Mouse (Mus musculus) MEL (cell line): ENCODE results near the gene Med27. TPM values are rescaled to one million over a fixed set of nuclear protein-coding genes. Genes with fewer than 3 reads are reported as not detected.

Experiments
- DNase-seq: peaks from one replicate; pipeline ENCODE4 v3.0.0; 2011; ENCODE audit warnings: low read depth, low spot score
- H3K27ac ChIP-seq: 2 replicates; pipeline ENCODE4 v1.5.1; 2012; ENCODE audit warnings: low read depth, mild to moderate bottlenecking, control low read depth, low read length, moderate library complexity; ENCODE audit not compliant: control insufficient read depth
- H3K27me3 ChIP-seq, 2 experiments: fragments of 150-350 bp in 1 of 2; sonication (generic) in 1 of 2; 2 replicates each; pipeline ENCODE4 v1.6.1; 2012; ENCODE audit warnings: low read length in 2 of 2, mild to moderate bottlenecking in 2 of 2, improper control_type of control experiment in 1 of 2, moderate library complexity in 1 of 2; ENCODE audit not compliant: insufficient read depth in 2 of 2, control insufficient read depth in 1 of 2
- H3K36me3 ChIP-seq, 2 experiments: 2 replicates each; pipeline ENCODE4 v1.6.1; 2012 to 2014; ENCODE audit warnings: low read length in 2 of 2, improper control_type of control experiment in 1 of 2, inconsistent platforms in 1 of 2, mild to moderate bottlenecking in 1 of 2; ENCODE audit not compliant: insufficient read depth in 2 of 2, control insufficient read depth in 1 of 2
- H3K4me1 ChIP-seq, 2 experiments: fragments of 150-350 bp in 1 of 2; sonication (generic) in 1 of 2; 2 replicates each; pipeline ENCODE4 v1.6.1; 2012; ENCODE audit warnings: low read length in 2 of 2, improper control_type of control experiment in 1 of 2, mild to moderate bottlenecking in 1 of 2; ENCODE audit not compliant: insufficient read depth in 2 of 2, control insufficient read depth in 1 of 2
- H3K4me3 ChIP-seq, 2 experiments: fragments of 150-350 bp in 1 of 2; sonication (generic) in 1 of 2; 2 replicates each; pipeline ENCODE4 v1.5.1; 2012; ENCODE audit warnings: low read depth in 2 of 2, low read length in 2 of 2, mild to moderate bottlenecking in 2 of 2, moderate library complexity in 2 of 2, control low read depth in 1 of 2, improper control_type of control experiment in 1 of 2; ENCODE audit not compliant: control insufficient read depth in 1 of 2, insufficient read depth in 1 of 2
- H3K79me2 ChIP-seq: 2 replicates; pipeline ENCODE4 v1.6.1; 2012; ENCODE audit warnings: mild to moderate bottlenecking, low read length, moderate library complexity; ENCODE audit not compliant: control insufficient read depth, poor library complexity, insufficient read depth
- H3K9ac ChIP-seq: 2 replicates; pipeline ENCODE4 v1.6.1; 2012; ENCODE audit warnings: low read depth, mild to moderate bottlenecking, control low read depth, low read length, moderate library complexity; ENCODE audit not compliant: control insufficient read depth, poor library complexity, severe bottlenecking
- H3K9me3 ChIP-seq: fragments of 150-350 bp; sonication (generic); replicated peaks from 2 replicates; pipeline ENCODE4 v1.6.1; 2012; ENCODE audit warnings: mild to moderate bottlenecking, low read length, improper control_type of control experiment, moderate library complexity; ENCODE audit not compliant: insufficient read depth
- BHLHE40 ChIP-seq: IDR thresholded peaks from 2 replicates; pipeline ENCODE4 v1.6.1; 2012; ENCODE audit warnings: low read depth, mild to moderate bottlenecking, inconsistent platforms, low read length, improper control_type of control experiment, borderline replicate concordance
- E2F4 ChIP-seq: IDR thresholded peaks from 2 replicates; pipeline ENCODE4 v1.6.1; 2011; ENCODE audit warnings: low read depth, low read length, improper control_type of control experiment, borderline replicate concordance
- ELF1 ChIP-seq: IDR thresholded peaks from 2 replicates; pipeline ENCODE4 v1.6.1; 2014; ENCODE audit warnings: low read depth, mild to moderate bottlenecking, inconsistent platforms, low read length, improper control_type of control experiment, moderate library complexity
- EP300 ChIP-seq, 2 experiments: IDR thresholded peaks; 2 replicates each; pipeline ENCODE4 v1.6.1; 2011; ENCODE audit warnings: improper control_type of control experiment in 2 of 2, low read length in 2 of 2, low read depth in 1 of 2, mild to moderate bottlenecking in 1 of 2
- ETS1 ChIP-seq: IDR thresholded peaks from 2 replicates; pipeline ENCODE4 v1.6.1; 2012; ENCODE audit warnings: low read depth, mild to moderate bottlenecking, inconsistent platforms, low read length, improper control_type of control experiment, moderate library complexity
- GABPA ChIP-seq: IDR thresholded peaks from 2 replicates; pipeline ENCODE4 v1.6.1; 2012; ENCODE audit warnings: low read depth, mild to moderate bottlenecking, inconsistent platforms, low read length, improper control_type of control experiment, moderate library complexity
- GATA1 ChIP-seq: IDR thresholded peaks from 2 replicates; pipeline ENCODE4 v1.6.1; 2011; ENCODE audit warnings: low read depth, low read length, improper control_type of control experiment
- HCFC1 ChIP-seq: IDR thresholded peaks from 2 replicates; pipeline ENCODE4 v1.6.1; 2012; ENCODE audit warnings: low read depth, mild to moderate bottlenecking, inconsistent platforms, low read length, improper control_type of control experiment, moderate library complexity
- JUND ChIP-seq: IDR thresholded peaks from 2 replicates; pipeline ENCODE4 v1.6.1; 2011; ENCODE audit warnings: low read depth, mild to moderate bottlenecking, improper control_type of control experiment, low read length
- MAFK ChIP-seq: IDR thresholded peaks from 2 replicates; pipeline ENCODE4 v1.6.1; 2011; ENCODE audit warnings: low read depth, mild to moderate bottlenecking, low read length, improper control_type of control experiment, borderline replicate concordance
- MAX ChIP-seq: IDR thresholded peaks from 2 replicates; pipeline ENCODE4 v1.6.1; 2011; ENCODE audit warnings: low read length, improper control_type of control experiment
- MYB ChIP-seq: IDR thresholded peaks from 2 replicates; pipeline ENCODE4 v1.6.1; 2011; ENCODE audit warnings: mild to moderate bottlenecking, low read depth, low read length, improper control_type of control experiment
- MYC ChIP-seq: IDR thresholded peaks from 2 replicates; pipeline ENCODE4 v1.6.1; 2011; ENCODE audit warnings: low read depth, mild to moderate bottlenecking, low read length, improper control_type of control experiment, moderate library complexity
- NELFE ChIP-seq: IDR thresholded peaks from 2 replicates; pipeline ENCODE4 v1.6.1; 2011; ENCODE audit warnings: low read depth, low read length, improper control_type of control experiment
- POLR2AphosphoS2 ChIP-seq: IDR thresholded peaks from 2 replicates; pipeline ENCODE4 v1.6.1; 2011; ENCODE audit warnings: low read length, improper control_type of control experiment
- POLR2AphosphoS5 ChIP-seq: IDR thresholded peaks from 2 replicates; pipeline ENCODE4 v1.6.1; 2012; ENCODE audit warnings: low read depth, borderline replicate concordance, mild to moderate bottlenecking, inconsistent platforms, low read length, moderate library complexity, mixed read lengths
- RCOR1 ChIP-seq: IDR thresholded peaks from 2 replicates; pipeline ENCODE4 v1.6.1; 2012; ENCODE audit warnings: low read depth, mild to moderate bottlenecking, inconsistent platforms, low read length, improper control_type of control experiment
- SIN3A ChIP-seq: IDR thresholded peaks from 2 replicates; pipeline ENCODE4 v1.6.1; 2012; ENCODE audit warnings: low read length, improper control_type of control experiment, inconsistent platforms
- SMC3 ChIP-seq: IDR thresholded peaks from 2 replicates; pipeline ENCODE4 v1.6.1; 2011; ENCODE audit warnings: low read depth, low read length, improper control_type of control experiment
- TAL1 ChIP-seq: IDR thresholded peaks from 2 replicates; pipeline ENCODE4 v1.6.1; 2012; ENCODE audit warnings: mild to moderate bottlenecking, inconsistent platforms, low read length, moderate library complexity, mixed read lengths
- TBP ChIP-seq: IDR thresholded peaks from 2 replicates; pipeline ENCODE4 v1.8.0; 2011; ENCODE audit warnings: low read depth, low read length, improper control_type of control experiment
- TCF12 ChIP-seq: IDR thresholded peaks from 2 replicates; pipeline ENCODE4 v1.6.1; 2014; ENCODE audit warnings: low read depth, mild to moderate bottlenecking, inconsistent platforms, low read length, improper control_type of control experiment, moderate library complexity
- USF1 ChIP-seq: IDR thresholded peaks from 2 replicates; pipeline ENCODE4 v1.6.1; 2014; ENCODE audit warnings: low read depth, mild to moderate bottlenecking, inconsistent platforms, low read length, improper control_type of control experiment, moderate library complexity
- ZC3H11A ChIP-seq: IDR thresholded peaks from 2 replicates; pipeline ENCODE4 v1.6.1; 2012; ENCODE audit warnings: low read depth, mild to moderate bottlenecking, inconsistent platforms, low read length, improper control_type of control experiment
- ZKSCAN1 ChIP-seq: IDR thresholded peaks from 2 replicates; pipeline ENCODE4 v1.6.1; 2012; ENCODE audit warnings: low read depth, mild to moderate bottlenecking, inconsistent platforms, low read length, improper control_type of control experiment, moderate library complexity
- polyA plus RNA-seq, 2 experiments: library from polyadenylated mRNA; stranded (reverse) in 1 of 2; unstranded in 1 of 2; fragments of >175 nt in 1 of 2; fragments of >200 nt in 1 of 2; gene quantifications; 2 replicates each; pipeline versions ENCODE4 v1.2.1 to v1.2.4; 2012; ENCODE audit warnings: low replicate concordance in 2 of 2, low read depth in 1 of 2; ENCODE audit not compliant: insufficient read length in 2 of 2, insufficient read depth in 1 of 2, missing spikeins in 1 of 2
- total RNA-seq: library from RNA; depleted of rRNA; stranded (reverse); fragments of 300-350 nt; gene quantifications from 2 replicates; pipeline ENCODE4 v1.2.3, GENCODE M21; 2012

Gene Med27
- total and polyA plus RNA-seq, 3 experiments = 46.3 to 46.9 TPM; not detected in 1

DNA sequence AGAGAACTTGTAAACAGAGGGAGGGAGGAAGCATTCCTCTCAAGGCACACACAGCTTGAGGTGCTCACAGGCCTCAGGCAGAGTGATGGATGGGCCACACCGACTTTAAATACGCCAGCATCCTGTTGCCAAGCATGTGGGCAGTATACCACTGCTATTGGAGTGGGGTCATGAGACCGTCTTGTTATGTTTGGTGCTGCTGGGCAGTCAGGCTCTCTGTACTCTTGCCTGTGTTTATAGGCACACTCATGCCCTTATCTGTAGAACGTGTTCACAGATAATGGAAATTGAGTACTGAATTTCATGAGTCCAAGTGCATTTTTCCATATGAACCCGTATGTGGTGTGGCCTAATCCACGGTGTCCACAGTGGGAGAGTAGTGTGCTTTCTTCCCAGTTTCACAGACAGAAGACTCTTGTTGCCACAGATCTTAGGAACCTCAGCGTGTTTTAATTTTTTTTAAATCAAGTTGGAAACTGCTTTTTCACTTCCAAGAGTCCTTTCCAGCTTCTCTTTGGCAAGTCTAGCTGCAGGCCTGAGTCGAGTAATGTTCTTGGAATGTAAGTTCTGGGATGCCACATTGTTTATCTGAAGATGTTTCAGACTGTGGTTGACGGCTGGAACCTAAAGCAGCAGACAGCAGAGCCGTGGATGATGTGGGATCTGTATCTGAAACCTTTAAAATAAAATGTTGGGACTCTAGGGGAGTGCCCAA is 75.7 kb downstream of the Med27 start:
- no peaks in the 10 kb centered on the region for H3K9me3 ChIP-seq
- TF ChIP-seq POLR2AphosphoS2 (no peak), RCOR1 (no peak), GATA1 (0 out of 2 replicates have a peak, but pooled peaks have one; percentile 32), MYC (no peak), BHLHE40 (no peak)
- TF ChIP-seq, all 39 proteins: peak for 1
- no peaks in the 10 kb centered on the region for H3K79me2 ChIP-seq
- no peak overlapping the region for H3K9ac ChIP-seq
- peaks cover 9 to 13% of the 10 kb centered on the region in 2 experiments for H3K4me1 ChIP-seq
- H3K36me3 ChIP-seq = peaks cover 0 to 19% of the 10 kb centered on the region in 2 experiments; a peak in 2 of 4 replicates
- H3K27ac ChIP-seq = no peak overlapping the region
- no peaks in the 10 kb centered on the region for H3K27me3 ChIP-seq
- no peak overlapping the region for H3K4me3 ChIP-seq
- no peak for DNase-seq

DNA sequence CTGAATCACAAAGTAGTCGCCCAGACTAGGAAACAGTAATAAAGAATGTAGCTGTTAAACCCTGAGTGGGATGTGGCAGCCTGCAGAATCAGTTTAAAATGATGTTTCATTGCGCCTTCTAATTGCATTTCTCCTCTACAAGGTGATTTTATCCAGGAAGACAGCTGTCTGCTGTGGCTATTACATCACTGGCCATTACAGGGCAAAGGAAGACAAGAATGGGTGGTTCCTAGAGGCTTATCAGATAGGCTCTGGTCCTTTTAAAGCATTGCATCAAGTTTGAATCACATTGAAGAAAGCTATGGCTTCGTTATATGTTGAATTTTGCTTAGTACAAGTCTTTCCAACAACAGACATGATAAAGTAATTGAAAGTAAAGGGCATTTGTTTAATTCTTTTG is 76.4 kb downstream of the Med27 start:
- H3K79me2 ChIP-seq = no peaks in the 10 kb centered on the region
- H3K36me3 ChIP-seq = peaks cover 0 to 19% of the 10 kb centered on the region in 2 experiments; a peak in 2 of 4 replicates
- H3K4me3 ChIP-seq = no peak overlapping the region
- no peaks in the 10 kb centered on the region for H3K9me3 ChIP-seq
- TF ChIP-seq MAX (no peak), TAL1 (no peak), USF1 (no peak), ELF1 (no peak), ZKSCAN1 (no peak), MYC (no peak), GATA1 (peak; percentile 62), SIN3A (no peak), E2F4 (no peak), BHLHE40 (no peak), ETS1 (peak; percentile 91), GABPA (no peak), NELFE (no peak), EP300 (IDR thresholded peaks at IDR 0.05; ENCODE audit: low read depth in 1 of 2, low read length in 2 of 2) (peak in 1 of 2 experiments; percentile 33; a peak in 1 of 4 replicates), TBP (no peak), JUND (no peak), HCFC1 (no peak), POLR2AphosphoS5 (no peak), ZC3H11A (no peak), SMC3 (no peak), TCF12 (no peak), MAFK (no peak), MYB (no peak)
- H3K27ac ChIP-seq = peak overlapping the region; percentile 13; the same call in 1 of the 2 replicates
- H3K4me1 ChIP-seq = peaks cover 9 to 13% of the 10 kb centered on the region in 2 experiments
- H3K9ac ChIP-seq = no peak overlapping the region
- no peaks in the 10 kb centered on the region for H3K27me3 ChIP-seq
- peak; percentile 49 for DNase-seq
